Mouse (Mus musculus): ENCODE data around the gene Col23a1. TPM values are rescaled to one million over a fixed set of nuclear protein-coding genes. Genes with fewer than 3 reads are reported as not detected.

Col23a1 gene
- total RNA-seq, 1 experiment from 2014 or later: not detected

DNA sequence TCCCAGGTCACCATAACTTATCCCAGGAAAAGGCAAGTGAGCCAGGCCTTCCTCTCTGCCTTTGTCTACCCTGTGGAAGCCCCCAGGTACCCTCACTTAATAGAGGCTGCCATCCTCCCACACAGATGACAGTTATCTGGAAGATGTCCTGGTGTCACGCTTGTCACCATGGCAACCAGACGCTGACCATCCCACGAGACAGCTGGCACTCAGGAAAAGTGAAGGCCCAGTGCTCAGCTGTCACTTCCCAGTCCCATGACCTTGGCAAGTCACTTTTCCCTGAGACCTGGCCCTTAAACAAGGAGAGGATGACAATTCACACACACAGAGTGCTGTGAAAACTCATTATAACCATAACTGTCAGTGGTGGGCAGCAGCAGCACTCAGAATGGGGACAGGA lies 262.4 kb downstream of the Col23a1 start:
- no peak for ATAC-seq (replicated peaks; ENCODE audit: insufficient number of reproducible peaks, low FRiP score, low TSS enrichment, poor library complexity, severe bottlenecking)

DNA sequence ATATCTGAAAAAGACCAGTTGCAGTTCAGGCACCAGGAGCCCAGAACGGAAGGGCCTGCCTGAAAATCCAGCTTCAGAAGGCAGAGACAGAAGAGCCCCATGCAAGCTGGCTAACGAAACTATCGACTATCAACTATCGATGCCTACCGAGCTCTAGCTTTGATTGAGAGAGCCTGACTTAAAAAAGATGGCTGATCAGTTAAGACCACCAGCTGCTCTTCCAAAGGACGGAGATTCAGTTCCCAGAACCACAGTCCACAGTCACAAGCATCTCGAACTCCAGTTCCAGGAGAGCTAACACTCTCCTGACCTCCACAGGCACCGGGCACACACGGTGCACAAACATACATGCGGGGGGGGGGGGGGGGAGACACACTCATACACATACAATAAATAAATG lies 264.9 kb downstream of the Col23a1 start:
- ATAC-seq (replicated peaks; ENCODE audit: insufficient number of reproducible peaks, low FRiP score, low TSS enrichment, poor library complexity, severe bottlenecking): no peak

DNA sequence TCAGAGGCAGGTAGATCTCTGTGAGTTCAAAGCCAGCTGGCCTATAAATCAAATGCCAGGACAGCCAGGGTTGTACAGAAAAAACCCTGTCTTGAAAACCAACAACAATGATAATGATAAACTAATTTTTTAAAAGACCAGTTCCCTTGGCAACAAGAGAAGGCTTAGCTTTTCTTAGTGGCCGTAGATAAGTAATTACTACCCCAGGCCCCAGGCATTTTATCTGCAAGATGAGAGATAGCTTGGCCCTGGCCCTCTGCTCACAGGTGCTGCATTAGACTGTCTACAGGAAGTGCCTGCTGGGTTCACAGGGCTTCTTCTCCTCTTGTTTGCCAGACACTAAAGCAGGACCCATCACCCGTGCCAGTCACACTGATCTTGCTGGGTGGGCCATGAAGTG lies 265.3 kb downstream of the Col23a1 start:
- no peak for ATAC-seq (replicated peaks; ENCODE audit: insufficient number of reproducible peaks, low FRiP score, low TSS enrichment, poor library complexity, severe bottlenecking)

DNA sequence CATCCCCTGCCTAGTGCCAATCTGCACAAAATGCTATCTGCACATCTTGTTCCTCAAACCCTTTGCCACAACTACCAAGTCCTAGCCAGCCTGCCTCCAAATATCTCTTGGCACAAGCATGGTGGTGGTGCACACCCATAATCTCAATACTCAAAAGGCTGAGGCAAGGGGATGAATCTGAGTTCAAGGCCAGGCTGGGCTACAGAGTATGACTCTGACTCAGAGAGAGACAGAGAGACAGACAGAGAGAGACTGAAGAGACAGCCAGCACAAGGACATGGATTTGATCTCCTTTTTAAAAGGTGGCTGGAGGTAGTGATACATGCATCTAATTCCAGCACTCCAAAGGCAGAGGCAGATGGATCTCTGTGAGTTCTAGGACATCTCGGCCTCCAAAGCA lies 273.6 kb downstream of the Col23a1 start:
- ATAC-seq (replicated peaks; ENCODE audit: insufficient number of reproducible peaks, low FRiP score, low TSS enrichment, poor library complexity, severe bottlenecking): no peak

DNA sequence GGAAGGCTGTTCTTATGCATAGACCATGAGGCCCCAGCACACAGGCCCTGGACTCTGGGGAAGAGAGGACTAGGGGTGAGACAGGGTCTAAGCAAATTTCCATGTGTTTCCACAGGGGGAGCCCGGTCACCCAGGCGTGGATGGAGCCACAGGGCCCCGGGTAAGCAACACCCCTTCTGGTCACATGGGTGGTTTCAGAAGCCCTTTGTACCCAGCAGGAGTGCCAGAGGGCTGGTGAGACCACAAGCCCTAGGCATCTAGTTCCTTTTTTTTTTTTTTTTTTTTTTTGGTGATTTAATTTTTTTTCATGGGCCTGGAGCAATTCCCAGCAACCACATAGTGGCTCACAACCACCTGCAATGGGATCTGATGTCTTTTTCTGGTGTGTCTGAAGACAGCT lies 275.3 kb downstream of the Col23a1 start:
- ATAC-seq (replicated peaks; ENCODE audit: insufficient number of reproducible peaks, low FRiP score, low TSS enrichment, poor library complexity, severe bottlenecking): peak; percentile 55; the same call in 1 of the 2 replicates

DNA sequence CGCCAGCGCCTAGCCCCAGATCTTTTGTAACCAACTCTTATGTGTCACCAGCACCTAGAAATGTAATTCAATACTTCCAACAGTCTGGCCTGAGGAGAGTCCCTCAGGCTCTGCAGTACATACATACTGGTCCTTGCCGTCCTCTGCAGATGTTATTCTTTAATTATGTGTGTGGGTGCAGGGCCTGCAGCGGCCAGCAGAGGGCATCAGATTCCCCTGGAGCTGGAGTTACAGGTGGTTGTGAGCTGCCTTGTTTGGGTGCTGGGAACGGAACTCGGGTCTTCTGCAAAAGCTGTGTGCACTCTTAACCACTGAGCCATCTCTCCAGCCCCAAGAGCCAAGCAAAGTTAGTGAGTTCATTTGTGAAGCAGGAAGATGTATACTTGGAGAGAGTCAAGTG lies 276.2 kb downstream of the Col23a1 start:
- ATAC-seq (replicated peaks; ENCODE audit: insufficient number of reproducible peaks, low FRiP score, low TSS enrichment, poor library complexity, severe bottlenecking): no peak

DNA sequence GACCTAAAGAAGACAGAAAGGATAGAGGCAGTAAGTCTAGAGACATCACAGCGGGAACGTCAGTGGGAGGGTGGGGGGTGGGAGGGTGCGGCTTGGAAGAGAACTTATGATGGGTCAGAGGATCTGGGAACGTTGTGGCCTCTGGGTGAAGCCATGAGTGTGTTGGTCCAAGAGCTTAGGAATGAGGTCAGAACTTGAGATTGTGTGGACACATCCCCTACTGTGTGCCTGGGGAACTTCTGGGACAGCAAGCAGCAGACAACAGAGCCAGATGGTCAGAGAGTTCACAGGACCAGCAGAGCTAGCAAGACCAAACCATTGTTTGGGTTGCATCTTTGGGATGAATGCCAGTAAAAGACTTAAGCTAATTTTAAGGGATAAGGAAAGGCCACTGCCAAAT lies 279.1 kb downstream of the Col23a1 start:
- no peak for ATAC-seq (replicated peaks; ENCODE audit: insufficient number of reproducible peaks, low FRiP score, low TSS enrichment, poor library complexity, severe bottlenecking)

DNA sequence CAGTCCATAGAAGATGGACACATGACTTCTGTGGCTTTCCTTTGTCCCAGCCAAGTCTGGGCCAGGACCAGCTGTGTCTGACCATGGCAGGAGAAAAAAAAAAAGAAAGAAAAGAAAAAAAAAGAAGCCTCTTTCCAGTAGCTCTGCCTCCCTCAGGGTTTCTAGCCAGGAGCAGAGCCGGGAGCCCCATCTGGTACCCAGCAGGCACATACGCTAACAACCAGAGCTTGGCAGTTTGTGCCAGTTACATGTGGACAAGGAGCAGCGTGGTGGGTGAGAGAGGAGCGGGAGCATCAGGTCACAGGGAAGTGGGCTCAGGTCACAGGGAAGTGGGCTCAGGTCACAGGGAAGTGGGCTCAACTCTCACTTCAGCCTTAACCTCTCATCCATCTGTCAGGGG lies 286.7 kb downstream of the Col23a1 start:
- no peak for ATAC-seq (replicated peaks; ENCODE audit: insufficient number of reproducible peaks, low FRiP score, low TSS enrichment, poor library complexity, severe bottlenecking)

DNA sequence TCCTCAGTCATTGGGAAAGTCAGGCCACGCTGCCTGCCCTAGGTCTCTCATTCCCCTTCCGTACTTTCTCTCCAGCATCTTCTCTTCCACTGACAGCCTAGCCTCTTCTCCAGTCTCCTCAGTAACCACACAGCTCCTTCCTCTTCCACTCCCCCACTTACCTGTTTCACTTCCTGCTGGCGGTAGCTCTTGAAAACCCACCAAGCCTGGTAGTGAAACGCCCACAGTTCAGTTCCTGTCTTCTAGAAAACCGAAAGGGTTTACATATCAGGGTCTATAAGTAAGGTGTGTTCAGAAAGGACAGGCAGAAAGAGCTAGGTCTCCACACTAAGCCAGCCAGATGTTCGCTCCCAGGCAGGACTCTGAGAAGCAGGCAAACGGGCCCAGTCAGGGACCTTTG lies 287.9 kb downstream of the Col23a1 start:
- no peak for ATAC-seq (replicated peaks; ENCODE audit: insufficient number of reproducible peaks, low FRiP score, low TSS enrichment, poor library complexity, severe bottlenecking)

DNA sequence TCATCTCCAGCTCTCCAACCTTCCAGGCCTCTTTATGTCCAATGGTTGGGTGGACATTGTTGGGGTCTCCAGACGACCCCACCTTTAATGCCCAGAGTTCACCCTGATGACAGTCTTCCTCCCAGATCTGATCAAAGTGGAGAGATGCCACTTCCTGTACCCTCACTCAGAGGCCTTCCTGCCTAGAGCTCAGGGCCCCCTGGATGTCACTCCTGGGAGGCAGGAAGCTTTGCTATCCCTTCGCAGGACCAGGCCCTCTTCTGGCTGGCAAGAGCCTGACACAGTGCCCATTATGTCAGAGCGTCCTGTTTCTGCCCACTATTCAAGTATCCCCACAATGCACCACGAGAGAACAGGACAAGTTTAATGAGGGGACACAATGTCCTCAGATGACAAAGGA lies 289.3 kb downstream of the Col23a1 start:
- no peak for ATAC-seq (replicated peaks; ENCODE audit: insufficient number of reproducible peaks, low FRiP score, low TSS enrichment, poor library complexity, severe bottlenecking)

DNA sequence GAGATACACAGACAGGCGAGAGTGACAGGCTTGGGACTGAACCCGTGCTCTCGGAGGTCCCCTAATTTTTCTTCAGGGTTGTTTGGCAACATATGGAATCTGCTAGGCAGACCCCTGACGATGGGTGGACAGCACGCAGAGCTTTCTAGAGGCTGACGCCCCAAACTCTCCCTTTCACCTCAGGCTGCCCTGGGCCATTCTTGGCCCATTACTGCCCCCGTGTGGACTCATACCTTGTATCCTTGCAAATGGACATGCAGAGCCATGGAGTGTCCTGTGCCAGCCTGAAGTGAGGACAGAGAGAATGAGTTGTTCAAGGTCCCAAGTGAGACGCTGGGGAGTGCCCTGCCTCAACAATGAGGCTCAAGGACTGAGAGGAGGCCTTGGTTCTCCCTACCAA lies 293.0 kb downstream of the Col23a1 start:
- 0 out of 2 replicates have a peak, but pooled peaks have one; percentile 32 for ATAC-seq (replicated peaks; ENCODE audit: insufficient number of reproducible peaks, low FRiP score, low TSS enrichment, poor library complexity, severe bottlenecking)

DNA sequence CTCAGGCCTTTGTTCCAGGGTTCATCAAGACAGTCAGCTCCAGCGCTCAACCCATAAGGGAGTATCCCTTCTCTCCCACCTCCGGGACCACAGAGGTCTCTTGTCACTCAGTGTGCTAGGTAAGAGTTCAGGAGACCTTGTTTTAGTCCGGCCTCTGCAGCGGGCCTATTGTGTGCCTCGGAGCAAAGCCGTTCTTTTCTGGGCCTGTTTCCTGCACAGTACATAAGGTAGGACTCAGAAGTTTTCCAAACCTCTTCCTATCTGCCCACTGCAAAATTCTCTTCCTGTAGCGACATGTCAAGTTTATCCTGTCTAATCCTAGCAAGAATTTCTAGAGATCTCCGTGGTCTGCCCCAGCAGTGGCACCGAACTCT lies 294.3 kb downstream of the Col23a1 start:
- no peak for ATAC-seq (replicated peaks; ENCODE audit: insufficient number of reproducible peaks, low FRiP score, low TSS enrichment, poor library complexity, severe bottlenecking)

DNA sequence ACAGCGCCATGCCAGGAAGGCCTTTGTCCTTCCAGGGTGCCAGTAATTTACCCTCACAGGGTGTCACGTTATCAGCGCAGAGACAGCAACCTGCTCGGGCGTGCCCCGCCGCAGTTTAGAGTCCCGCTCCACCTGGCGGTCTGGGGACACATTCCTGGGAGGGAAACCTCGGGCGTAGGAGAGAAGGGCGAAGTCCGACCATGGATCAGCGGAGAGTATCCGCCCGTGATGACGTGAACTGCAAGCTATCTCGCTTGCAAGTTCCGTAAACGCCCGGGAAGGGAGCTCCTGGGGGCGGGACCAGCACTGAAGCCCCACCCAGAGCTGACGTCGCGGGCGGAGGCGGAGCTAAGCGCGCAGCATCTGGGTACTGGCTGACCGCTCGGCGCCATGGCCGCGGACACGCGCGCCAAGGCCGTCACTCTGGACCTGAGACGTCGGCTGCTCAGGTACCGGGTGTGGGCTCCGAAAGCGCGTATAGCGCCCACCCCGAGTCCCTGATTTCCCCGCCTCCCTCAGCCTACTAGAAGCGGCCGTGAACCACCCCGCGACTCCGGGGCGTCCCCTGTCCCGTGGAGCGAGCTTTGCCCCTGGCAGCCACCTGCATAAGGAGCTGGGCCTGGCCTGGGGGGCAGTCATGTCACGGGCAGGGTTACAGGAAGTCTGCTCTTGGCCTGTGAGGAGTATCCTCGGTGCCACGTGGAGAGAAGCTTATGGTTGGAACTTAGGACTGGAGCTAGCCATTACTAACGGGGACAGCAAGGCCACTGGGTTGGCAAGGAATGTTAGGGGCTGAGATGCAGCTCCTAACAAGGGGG lies 294.9 kb downstream of the Col23a1 start, which contains the start of gene Phykpl:
Phykpl (plus strand) TSS at position 327 of the 818 bp plus-strand sequence.
- peak; percentile 76 for ATAC-seq (replicated peaks; ENCODE audit: insufficient number of reproducible peaks, low FRiP score, low TSS enrichment, poor library complexity, severe bottlenecking)

DNA sequence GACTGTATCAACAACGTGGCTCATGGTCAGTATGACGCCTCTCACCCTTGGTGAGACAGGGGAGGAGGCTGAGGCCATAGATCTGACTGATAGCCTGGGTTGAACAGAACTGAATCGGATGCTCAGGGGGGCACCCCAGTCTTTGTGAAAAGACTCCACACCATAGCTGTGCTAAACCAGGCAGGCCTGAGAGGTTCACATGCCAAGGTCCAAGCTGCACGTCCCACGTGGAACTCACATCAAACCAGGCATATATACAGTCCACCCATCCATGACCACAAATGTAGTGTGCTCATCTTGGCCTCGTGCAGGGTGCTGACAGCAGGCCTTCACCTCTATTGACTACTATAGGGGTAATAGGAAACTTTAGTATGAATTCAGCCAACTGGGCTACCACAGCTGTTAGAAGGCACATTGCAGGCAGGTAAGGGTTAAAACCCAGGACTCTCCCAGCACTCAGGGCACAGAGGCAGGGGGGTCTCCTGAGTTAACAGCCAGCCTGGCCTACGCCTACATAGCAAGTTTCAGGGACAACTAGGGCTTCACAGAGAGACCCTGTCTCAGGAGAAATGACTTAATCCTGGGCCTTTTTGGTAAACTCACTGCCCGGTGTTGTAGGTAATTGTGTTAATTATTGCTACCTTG lies 296.0 kb downstream of the Col23a1 start:
- no peak for ATAC-seq (replicated peaks; ENCODE audit: insufficient number of reproducible peaks, low FRiP score, low TSS enrichment, poor library complexity, severe bottlenecking)

DNA sequence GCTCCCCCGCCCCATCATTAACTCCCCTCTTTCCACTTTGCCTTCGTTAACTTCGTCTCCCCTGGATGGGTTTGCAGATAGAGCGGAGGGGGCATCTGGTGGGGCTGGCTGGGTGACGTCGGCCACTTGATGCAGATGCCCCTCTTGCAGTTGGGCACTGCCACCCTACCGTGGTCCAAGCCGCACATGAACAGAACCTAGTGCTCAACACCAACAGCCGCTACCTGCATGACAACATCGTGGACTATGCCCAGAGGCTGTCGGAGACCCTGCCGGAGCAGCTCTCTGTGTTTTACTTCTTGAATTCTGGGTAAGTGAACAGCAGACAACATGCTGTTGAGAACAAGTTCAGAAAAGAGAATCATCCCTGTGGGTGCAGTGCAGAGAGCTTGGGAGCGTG lies 296.7 kb downstream of the Col23a1 start:
- no peak for ATAC-seq (replicated peaks; ENCODE audit: insufficient number of reproducible peaks, low FRiP score, low TSS enrichment, poor library complexity, severe bottlenecking)

DNA sequence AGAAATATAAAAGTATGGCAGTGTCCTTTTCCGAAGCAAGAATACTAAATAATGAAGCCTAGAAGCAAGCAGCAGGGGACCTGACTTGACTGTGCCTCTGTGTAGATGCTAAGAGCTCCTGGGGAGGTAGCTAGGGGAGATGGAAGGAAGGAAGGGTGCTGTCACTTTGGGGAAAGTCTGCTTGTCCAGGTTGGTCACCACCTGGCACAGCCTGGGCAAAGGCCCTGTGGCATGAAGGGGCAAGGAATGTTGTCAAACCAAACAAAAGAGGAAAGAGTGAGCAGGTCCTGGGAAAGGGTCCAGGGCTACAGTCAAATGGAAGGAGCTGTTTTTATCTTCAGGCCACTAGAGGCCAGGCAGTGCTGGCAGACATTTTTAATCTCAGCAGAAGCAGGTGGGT lies 297.3 kb downstream of the Col23a1 start:
- ATAC-seq (replicated peaks; ENCODE audit: insufficient number of reproducible peaks, low FRiP score, low TSS enrichment, poor library complexity, severe bottlenecking): no peak

DNA sequence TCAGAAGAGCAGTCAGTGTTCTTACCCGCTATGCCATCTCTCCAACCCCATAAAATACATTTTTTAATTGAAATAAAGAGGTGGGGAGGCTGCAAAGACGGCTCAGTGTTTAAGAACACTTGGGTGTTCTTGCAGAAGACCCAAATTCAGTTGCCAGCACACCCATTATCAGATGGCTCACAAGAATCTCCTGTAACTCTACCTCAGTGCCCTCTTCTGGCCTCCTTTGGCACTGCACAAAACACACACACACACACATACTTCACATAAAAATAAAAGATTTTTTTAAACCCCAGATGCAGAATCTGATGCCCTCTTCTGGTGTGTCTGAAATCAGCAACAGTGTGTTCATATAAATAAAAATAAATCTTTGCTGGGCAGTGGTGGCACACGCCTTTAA lies 299.1 kb downstream of the Col23a1 start:
- no peak for ATAC-seq (replicated peaks; ENCODE audit: insufficient number of reproducible peaks, low FRiP score, low TSS enrichment, poor library complexity, severe bottlenecking)

DNA sequence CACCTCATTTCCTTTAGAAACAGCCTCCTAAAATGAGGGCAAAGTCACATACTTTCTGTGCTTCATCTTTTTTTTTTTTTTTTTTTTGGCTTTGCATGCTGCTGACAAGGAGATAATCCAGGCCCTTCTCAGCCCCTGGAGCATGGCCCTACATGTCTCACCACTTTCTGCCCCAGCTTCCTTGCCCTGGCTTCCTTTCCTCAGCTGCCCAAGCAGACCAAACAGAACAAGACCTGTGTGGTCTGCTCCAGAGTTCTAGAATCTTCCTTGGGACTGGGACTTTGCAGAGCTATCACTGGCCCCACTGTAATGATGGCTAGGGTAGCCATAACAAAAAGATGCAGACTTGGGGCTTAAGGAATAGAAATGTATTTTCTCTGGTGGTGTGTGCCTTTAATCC lies 300.3 kb downstream of the Col23a1 start:
- no peak for ATAC-seq (replicated peaks; ENCODE audit: insufficient number of reproducible peaks, low FRiP score, low TSS enrichment, poor library complexity, severe bottlenecking)

DNA sequence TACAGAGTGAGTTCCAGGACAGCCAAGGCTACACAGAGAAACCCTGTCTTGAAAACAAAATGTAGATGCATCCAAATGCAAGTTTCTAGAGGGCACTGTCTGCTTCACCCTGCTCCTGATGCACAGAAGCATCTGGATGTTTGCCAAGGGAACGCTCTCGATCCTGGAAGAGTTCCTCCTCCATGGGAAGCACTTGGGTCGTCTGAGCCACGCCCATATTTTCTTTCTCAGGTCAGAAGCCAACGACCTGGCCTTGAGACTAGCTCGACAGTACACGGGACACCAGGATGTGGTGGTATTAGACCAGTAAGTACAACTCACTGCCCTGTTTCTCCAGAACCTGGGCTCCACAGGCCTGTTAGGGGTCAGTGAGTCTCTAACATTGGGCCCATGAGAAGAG lies 301.4 kb downstream of the Col23a1 start:
- no peak for ATAC-seq (replicated peaks; ENCODE audit: insufficient number of reproducible peaks, low FRiP score, low TSS enrichment, poor library complexity, severe bottlenecking)

DNA sequence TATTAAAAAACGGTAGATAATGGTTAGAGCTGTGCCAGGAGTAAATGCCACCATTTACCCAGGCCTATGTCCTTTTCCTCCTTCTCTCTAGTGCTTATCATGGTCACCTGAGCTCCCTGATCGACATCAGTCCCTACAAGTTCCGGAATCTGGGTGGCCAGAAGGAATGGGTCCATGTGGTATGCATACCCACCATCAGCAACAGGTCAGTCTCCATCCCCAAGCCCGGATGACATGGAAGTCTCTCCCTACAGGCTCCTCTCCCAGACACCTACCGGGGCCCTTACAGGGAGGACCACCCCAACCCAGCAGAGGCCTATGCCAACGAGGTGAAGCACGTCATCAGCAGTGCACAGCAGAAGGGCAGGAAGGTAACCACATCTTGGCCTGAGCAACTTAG lies 302.2 kb downstream of the Col23a1 start:
- ATAC-seq (replicated peaks; ENCODE audit: insufficient number of reproducible peaks, low FRiP score, low TSS enrichment, poor library complexity, severe bottlenecking): no peak

All from monocyte, adult 5-6 weeks (primary cell).